Mouse (Mus musculus): ENCODE data around the gene Aadac.

GRCm38 (mm10) chr3:60025417-60025816, at the start of gene Aadac:
- TF ChIP-seq POLR2A (IDR thresholded peaks at IDR 0.05; ENCODE audit: insufficient read length, low read depth) (no peak), E2F4 (IDR thresholded peaks at IDR 0.05; ENCODE audit: insufficient read depth) (no peak)

All from myocyte (in vitro differentiated cells).